Mouse (Mus musculus) forebrain, embryonic 14.5 days (tissue): ENCODE data around the gene Mat2a. TPM values are rescaled to one million over a fixed set of nuclear protein-coding genes. Genes with fewer than 3 reads are reported as not detected.

Experiments used
- ATAC-seq: fragments of 200-750 bp; cut with Nextera tagmentation; 2 replicates; pipeline ENCODE4 v1.8.0; 2017; ENCODE audit warnings: mild to moderate bottlenecking, moderate library complexity
- DNase-seq: peaks from one replicate; pipeline ENCODE4 v3.0.0-alpha.2; 2015; ENCODE audit warnings: low spot score
- H3K27ac ChIP-seq: fragments of 300-500 bp; sonication (generic); 2 replicates; pipeline ENCODE4 v1.5.1; 2014; ENCODE audit warnings: low read depth, mild to moderate bottlenecking, control low read depth, low read length, moderate library complexity
- H3K27me3 ChIP-seq: fragments of 300-500 bp; sonication (generic); replicated peaks from 2 replicates; pipeline ENCODE4 v1.6.1; 2014; ENCODE audit warnings: low read length, control low read depth, mixed read lengths; ENCODE audit not compliant: control insufficient read depth, insufficient read depth
- H3K36me3 ChIP-seq: fragments of 300-500 bp; sonication (generic); 2 replicates; pipeline ENCODE4 v1.6.1; 2014; ENCODE audit warnings: low read length, control low read depth; ENCODE audit not compliant: control insufficient read depth, insufficient read depth
- H3K4me1 ChIP-seq: fragments of 300-500 bp; sonication (generic); 2 replicates; pipeline ENCODE4 v1.6.1; 2014; ENCODE audit warnings: antibody characterized with exemption, low read length, control low read depth; ENCODE audit not compliant: control insufficient read depth, insufficient read depth
- H3K4me2 ChIP-seq: fragments of 300-500 bp; sonication (generic); 2 replicates; pipeline ENCODE4 v1.6.1; 2014; ENCODE audit warnings: mild to moderate bottlenecking, control low read depth, low read length
- H3K4me3 ChIP-seq: fragments of 300-500 bp; sonication (generic); 2 replicates; pipeline ENCODE4 v1.5.1; 2014; ENCODE audit warnings: low read depth, low read length, control low read depth
- H3K9ac ChIP-seq: fragments of 300-500 bp; sonication (generic); 2 replicates; pipeline ENCODE4 v1.6.1; 2014; ENCODE audit warnings: mild to moderate bottlenecking, low read length, control low read depth, moderate library complexity
- H3K9me3 ChIP-seq: fragments of 300-500 bp; sonication (generic); replicated peaks from 2 replicates; pipeline ENCODE4 v1.6.1; 2016; ENCODE audit warnings: low read length, control low read depth, mixed read lengths; ENCODE audit not compliant: control insufficient read depth
- WGBS: fragments of 180-500 bp; shearing (Covaris S2); extraction: QIAGEN DNeasy Blood & Tissue Kit; methylation state at CpG from one replicate; pipeline ENCODE4 v1.1.7; 2014; 5-methylcytosine and 5-hydroxymethylcytosine counted together
- polyA plus RNA-seq: library from polyadenylated mRNA; unstranded; fragments of >200 nt; fragmentation: Nextera tagmentation; extraction: Ambion mirVana; gene quantifications from 2 replicates; pipeline ENCODE4 v1.2.1, GENCODE M21; 2014

Mat2a gene
- polyA plus RNA-seq, 1 experiment from 2014 or later = 370 TPM

DNA sequence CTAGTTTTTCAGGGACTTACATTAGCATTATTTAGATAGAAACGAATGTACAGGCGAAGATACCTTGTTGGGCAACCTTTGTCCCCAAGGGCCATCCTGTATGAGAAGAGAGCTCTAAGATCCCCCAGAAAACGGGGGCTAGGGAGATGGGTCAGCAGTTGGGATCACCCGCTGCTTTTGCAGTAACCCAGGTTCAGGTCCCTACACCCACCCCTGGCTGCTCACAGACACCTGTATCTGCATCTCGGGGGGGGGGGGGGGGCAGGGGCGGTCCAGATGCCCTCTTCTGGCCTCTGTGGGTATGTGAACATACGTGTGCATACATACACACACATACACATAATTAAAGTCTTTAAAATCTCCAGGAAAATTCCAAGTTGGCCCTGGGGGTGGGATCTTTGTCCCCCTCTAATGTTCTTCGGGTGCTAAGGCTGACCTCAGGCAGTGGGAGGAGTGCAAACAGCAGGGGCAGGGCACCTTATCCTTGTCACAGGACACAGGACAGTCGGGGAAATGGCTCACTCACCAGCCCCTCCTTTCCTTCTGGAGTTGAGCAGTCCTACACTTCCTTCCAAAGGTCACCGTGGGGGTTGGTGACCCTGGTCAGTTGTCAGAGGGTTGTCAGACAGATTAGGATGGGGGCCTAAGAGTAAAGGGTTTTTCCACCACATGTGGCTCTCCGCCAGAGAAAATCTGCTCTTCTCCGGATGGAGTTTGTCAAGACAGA, 48.4 kb downstream of the Mat2a start:
- DNase-seq = no peak
- WGBS = 25% methylated on average over 12 of the region's 12 CpGs
- peaks cover 10% of the 10 kb centered on the region; the same call in 1 of the 2 replicates for H3K4me1 ChIP-seq
- ATAC-seq = no peak
- no peaks in the 10 kb centered on the region for H3K36me3 ChIP-seq
- no peak overlapping the region for H3K27ac ChIP-seq
- H3K9ac ChIP-seq = no peak overlapping the region
- no peak overlapping the region for H3K4me3 ChIP-seq
- no peaks in the 10 kb centered on the region for H3K9me3 ChIP-seq
- 0 out of 2 replicates have a peak, but pooled peaks cover 4% of the 10 kb centered on the region for H3K27me3 ChIP-seq
- peak overlapping the region; percentile 56 for H3K4me2 ChIP-seq

DNA sequence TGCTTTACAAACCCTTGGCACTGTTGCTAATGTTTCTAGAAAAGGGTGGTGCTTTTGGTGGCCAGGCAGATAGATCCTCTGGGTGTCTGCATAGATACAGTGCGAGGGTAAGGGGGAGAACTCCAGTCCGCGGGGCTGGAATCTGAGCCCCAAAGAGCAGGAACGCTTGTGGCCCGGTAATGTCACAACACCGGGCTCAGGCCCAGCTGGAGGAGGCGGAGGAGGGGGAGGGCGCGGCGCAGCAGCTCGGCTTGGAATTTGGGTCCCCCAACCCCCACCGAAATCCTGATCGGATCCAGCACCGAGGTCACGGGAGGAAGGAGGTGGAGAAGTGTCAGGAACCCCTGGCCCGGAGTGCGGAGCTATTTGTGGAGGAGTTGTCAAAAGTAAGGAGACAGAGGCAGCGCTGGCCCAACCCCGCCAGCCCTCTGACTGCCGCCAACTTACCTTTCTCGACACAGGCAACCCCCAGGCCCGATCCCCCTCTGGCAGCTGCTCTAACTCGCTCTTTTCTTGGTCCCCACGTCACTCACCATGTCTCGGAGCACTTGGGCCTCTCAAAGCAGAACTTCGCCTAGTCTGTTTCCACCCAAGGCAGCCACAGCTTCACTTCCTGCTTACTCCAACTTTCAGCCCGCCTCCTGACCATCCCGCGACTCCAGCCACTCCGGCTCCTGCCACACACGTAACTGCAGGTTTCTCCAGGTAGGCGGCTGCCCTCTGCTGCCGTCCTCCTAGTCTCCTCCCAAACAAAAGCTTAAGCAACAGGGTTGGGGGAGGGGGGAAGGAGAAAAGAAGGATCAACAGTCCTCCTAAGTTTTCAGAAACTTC, 49.2 kb downstream of the Mat2a start, which contains the start of gene Vamp8:
TSS of gene Vamp8 (minus strand) at position 763 of the 831 bp plus-strand sequence.
- H3K27ac ChIP-seq = peak within 1 kb of the TSS; percentile 9; the same call in 1 of the 2 replicates
- H3K4me2 ChIP-seq = peak within 1 kb of the TSS; percentile 56
- WGBS = 3% methylated on average over 31 of the region's 33 CpGs
- H3K36me3 ChIP-seq = no peaks in the 10 kb centered on the region
- peak; percentile 41 for DNase-seq
- H3K9ac ChIP-seq = peak within 1 kb of the TSS; percentile 54
- 0 out of 2 replicates have a peak, but pooled peaks cover 4% of the 10 kb centered on the region for H3K27me3 ChIP-seq
- H3K9me3 ChIP-seq = no peaks in the 10 kb centered on the region
- H3K4me1 ChIP-seq = peaks cover 10% of the 10 kb centered on the region; the same call in 1 of the 2 replicates
- peak within 1 kb of the TSS; percentile 28 for H3K4me3 ChIP-seq
- ATAC-seq = peak; percentile 44

DNA sequence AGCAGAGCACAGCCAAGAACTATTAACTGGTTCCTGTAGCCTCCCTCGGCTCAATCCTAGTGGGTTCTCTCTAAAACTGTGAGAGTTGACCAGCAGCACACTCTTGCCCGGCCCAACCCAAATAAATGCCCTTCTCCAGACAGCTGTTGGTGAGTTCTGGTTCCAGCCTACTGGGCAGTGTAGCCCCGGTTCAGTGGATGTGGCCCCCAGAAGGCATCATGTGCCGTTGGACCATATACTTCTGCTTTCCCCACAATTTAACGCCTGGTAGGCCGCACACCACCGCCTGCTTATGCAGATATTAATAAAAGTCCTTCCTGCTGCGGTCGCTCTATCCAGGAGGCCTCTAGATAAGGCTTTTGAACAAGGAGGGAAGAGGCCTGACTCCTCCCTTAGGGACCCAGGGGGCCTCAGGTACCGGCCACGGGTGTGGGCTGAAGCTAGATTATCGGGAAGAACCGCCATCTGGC, 49.9 kb downstream of the Mat2a start:
- H3K27me3 ChIP-seq = 0 out of 2 replicates have a peak, but pooled peaks cover 4% of the 10 kb centered on the region
- WGBS = 37% methylated on average over 13 of the region's 13 CpGs

DNA sequence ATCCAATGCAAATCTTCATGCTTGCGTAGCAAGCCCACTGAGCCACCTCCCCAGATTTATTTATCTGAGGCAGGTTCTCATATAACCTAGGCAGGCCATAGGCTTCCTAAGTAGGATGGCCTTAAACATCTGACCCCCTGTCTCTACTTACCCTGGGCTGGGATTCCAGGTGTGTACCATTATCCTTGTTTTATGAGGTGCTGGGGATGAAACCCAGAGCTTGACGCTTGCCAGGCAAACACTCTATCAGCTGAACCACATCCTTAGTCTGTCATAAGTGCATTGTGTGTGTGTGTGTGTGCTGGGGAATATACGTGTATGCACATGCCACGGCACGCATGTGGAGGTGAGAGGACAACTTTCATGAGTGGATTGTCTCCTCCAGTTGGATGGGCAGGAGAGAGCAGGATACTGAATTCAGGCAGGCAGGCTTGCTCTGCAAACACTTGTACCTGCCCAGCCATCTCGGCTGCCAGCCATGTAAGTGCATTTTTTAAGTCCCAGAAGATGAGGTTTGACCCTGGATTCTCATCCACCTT, 50.5 kb downstream of the Mat2a start:
- no peak for DNase-seq
- no peaks in the 10 kb centered on the region for H3K36me3 ChIP-seq
- H3K4me1 ChIP-seq = peaks cover 10% of the 10 kb centered on the region; the same call in 1 of the 2 replicates
- 93% methylated on average over 6 of the region's 6 CpGs for WGBS
- no peak overlapping the region for H3K27ac ChIP-seq
- H3K9ac ChIP-seq = no peak overlapping the region
- no peak overlapping the region for H3K4me3 ChIP-seq
- H3K9me3 ChIP-seq = no peaks in the 10 kb centered on the region
- 0 out of 2 replicates have a peak, but pooled peaks cover 4% of the 10 kb centered on the region for H3K27me3 ChIP-seq
- no peak overlapping the region for H3K4me2 ChIP-seq
- ATAC-seq = no peak

More for the DNA sequence above, 49.9 kb downstream of the Mat2a start:
- Histone ChIP-seq H3K4me1 (peaks cover 10% of the 10 kb centered on the region; the same call in 1 of the 2 replicates), H3K4me3 (peak overlapping the region; percentile 28; the same call in 1 of the 2 replicates), H3K9ac (peak overlapping the region; percentile 54), H3K9me3 (no peaks in the 10 kb centered on the region), H3K4me2 (peak overlapping the region; percentile 56), H3K27ac (no peak overlapping the region; the same call in 1 of the 2 replicates), H3K36me3 (no peaks in the 10 kb centered on the region)
- DNase-seq (no peak), ATAC-seq (peak; percentile 29; the same call in 1 of the 2 replicates)

DNA sequence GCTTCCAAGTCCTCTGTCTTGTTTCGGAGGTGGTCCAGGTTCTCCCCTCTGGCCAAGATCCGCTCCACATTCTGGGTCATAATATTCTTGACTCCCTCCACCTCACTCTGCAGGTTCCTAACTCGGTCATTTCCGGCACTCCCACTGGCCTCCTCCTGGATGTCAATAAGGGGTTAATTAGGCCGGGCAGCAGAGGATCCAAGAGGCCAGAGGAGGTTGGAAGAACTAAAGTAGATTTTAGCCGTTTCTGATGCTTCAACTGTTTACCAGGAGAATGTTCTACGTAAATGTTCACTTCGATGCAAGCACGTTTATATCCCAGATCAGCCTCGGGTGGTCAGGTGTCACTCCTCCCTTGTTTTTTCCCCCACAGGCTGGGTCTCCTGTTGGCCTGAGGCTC, 51.1 kb downstream of the Mat2a start:
- no peak overlapping the region for H3K9ac ChIP-seq
- H3K4me3 ChIP-seq = no peak overlapping the region
- peaks cover 10% of the 10 kb centered on the region; the same call in 1 of the 2 replicates for H3K4me1 ChIP-seq
- ATAC-seq (no peak), DNase-seq (no peak)
- H3K9me3 ChIP-seq = no peaks in the 10 kb centered on the region
- 65% methylated on average over 10 of the region's 10 CpGs for WGBS
- H3K4me2 ChIP-seq = no peak overlapping the region
- no peaks in the 10 kb centered on the region for H3K36me3 ChIP-seq
- H3K27me3 ChIP-seq = 0 out of 2 replicates have a peak, but pooled peaks cover 4% of the 10 kb centered on the region
- H3K27ac ChIP-seq = no peak overlapping the region

DNA sequence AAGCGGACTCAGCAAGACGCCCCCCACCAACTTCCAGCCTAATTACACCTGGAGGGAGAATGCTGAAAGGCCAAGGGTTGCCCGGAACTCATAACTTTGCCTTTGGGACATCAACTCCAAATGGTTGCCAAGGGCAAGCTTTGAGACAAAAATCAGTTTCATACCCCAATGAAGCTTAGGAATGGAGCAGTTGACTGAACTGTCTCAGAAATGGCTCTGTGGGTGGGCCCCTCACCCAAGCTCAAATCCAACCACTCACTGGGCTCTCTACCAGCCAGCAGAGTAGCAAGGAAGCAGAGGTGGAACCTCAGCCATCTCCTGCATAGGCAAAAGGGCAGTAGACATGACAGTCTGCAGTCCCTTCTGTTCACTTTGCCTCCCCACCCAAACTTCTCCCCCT, 51.5 kb downstream of the Mat2a start:
- Histone ChIP-seq H3K9me3 (no peaks in the 10 kb centered on the region), H3K9ac (no peak overlapping the region)
- WGBS = 73% methylated on average over 3 of the region's 3 CpGs

DNA sequence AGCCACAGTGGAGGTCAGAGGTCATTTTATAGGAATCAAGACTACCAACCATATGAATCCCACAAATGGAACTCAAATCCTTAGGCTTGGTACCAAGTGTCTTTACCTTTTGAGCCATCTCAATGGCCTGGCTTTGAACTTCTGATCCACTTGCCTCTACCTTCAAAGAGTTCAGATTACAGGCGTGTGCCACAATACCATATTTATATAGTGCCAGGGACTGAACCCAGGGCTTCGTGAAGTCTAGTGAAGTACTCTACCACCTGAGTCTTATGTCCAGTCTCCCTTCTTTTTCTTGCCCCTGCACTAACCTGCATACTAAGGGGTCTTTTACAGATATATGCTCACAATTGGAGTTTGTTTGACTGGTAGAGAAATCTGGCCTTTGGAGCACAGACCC, 52.8 kb downstream of the Mat2a start:
- no peak overlapping the region for H3K4me3 ChIP-seq
- no peak overlapping the region for H3K9ac ChIP-seq
- no peak overlapping the region for H3K4me2 ChIP-seq
- H3K27ac ChIP-seq = no peak overlapping the region
- 94% methylated on average over 2 of the region's 2 CpGs for WGBS
- H3K9me3 ChIP-seq = no peaks in the 10 kb centered on the region
- ATAC-seq (no peak), DNase-seq (no peak)
- H3K27me3 ChIP-seq = 0 out of 2 replicates have a peak, but pooled peaks cover 4% of the 10 kb centered on the region
- peaks cover 10% of the 10 kb centered on the region; the same call in 1 of the 2 replicates for H3K4me1 ChIP-seq
- H3K36me3 ChIP-seq = no peaks in the 10 kb centered on the region

More for the DNA sequence above, 51.5 kb downstream of the Mat2a start:
- no peak for DNase-seq
- ATAC-seq = no peak
- H3K4me1 ChIP-seq = peaks cover 10% of the 10 kb centered on the region; the same call in 1 of the 2 replicates
- H3K27me3 ChIP-seq = 0 out of 2 replicates have a peak, but pooled peaks cover 4% of the 10 kb centered on the region
- H3K36me3 ChIP-seq = no peaks in the 10 kb centered on the region
- no peak overlapping the region for H3K4me2 ChIP-seq
- no peak overlapping the region for H3K27ac ChIP-seq
- no peak overlapping the region for H3K4me3 ChIP-seq

DNA sequence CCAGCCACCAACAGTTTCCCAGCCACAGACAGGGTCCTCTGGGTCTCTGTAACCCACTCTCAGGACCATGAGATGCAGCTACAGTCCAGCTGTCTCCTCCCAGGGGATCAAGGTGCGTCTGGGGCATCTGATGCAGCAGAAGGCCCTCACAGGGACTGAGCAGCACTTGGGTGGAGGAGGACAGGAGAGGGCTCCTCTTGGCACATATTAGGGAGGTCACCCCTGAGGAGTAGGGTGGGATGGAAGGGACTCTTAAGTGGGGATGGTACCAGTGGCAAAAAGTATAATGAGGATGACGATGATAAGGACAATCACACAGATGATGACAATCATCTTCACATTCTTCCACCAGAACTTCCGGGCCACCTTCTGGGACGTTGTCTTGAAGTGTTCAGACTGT, 54.1 kb downstream of the Mat2a start:
- no peak overlapping the region for H3K9ac ChIP-seq
- no peak for DNase-seq
- H3K4me3 ChIP-seq = no peak overlapping the region
- no peaks in the 10 kb centered on the region for H3K36me3 ChIP-seq
- no peak for ATAC-seq
- 89% methylated on average over 4 of the region's 4 CpGs for WGBS
- H3K4me2 ChIP-seq = no peak overlapping the region
- no peak overlapping the region for H3K27ac ChIP-seq
- 0 out of 2 replicates have a peak, but pooled peaks cover 9% of the 10 kb centered on the region for H3K27me3 ChIP-seq
- no peaks in the 10 kb centered on the region for H3K9me3 ChIP-seq
- peaks cover 10% of the 10 kb centered on the region for H3K4me1 ChIP-seq
